Mouse (Mus musculus) forebrain, embryonic 16.5 days (tissue): ENCODE measurements at regions not wholly inside any gene's neighbourhood (a gene's known extent, or its start where the extent isn't known, plus 50 kb on each side); places are given as distances from the start of the nearest gene placed in this dataset.
"Not testable (repeated sequence)": the region's sequence is repeated elsewhere in the genome, so short reads cannot be mapped to it uniquely, and the experiment has no call there.

ENCODE experiments used
- ATAC-seq: fragments of 200-750 bp; cut with Nextera tagmentation; 2 replicates; pipeline ENCODE4 v1.8.0; 2017; ENCODE audit warnings: mild to moderate bottlenecking, moderate library complexity
- H3K27ac ChIP-seq: fragments of 300-500 bp; sonication (generic); 2 replicates; pipeline ENCODE4 v1.5.1; 2014; ENCODE audit warnings: low read length, control low read depth
- H3K27me3 ChIP-seq: fragments of 300-500 bp; sonication (generic); replicated peaks from 2 replicates; pipeline ENCODE4 v1.6.1; 2014; ENCODE audit warnings: low read length; ENCODE audit not compliant: control insufficient read depth, insufficient read depth
- H3K36me3 ChIP-seq: fragments of 300-500 bp; sonication (generic); 2 replicates; pipeline ENCODE4 v1.6.1; 2014; ENCODE audit not compliant: control insufficient read depth, insufficient read depth
- H3K4me1 ChIP-seq: fragments of 300-500 bp; sonication (generic); replicated peaks from 2 replicates; pipeline ENCODE4 v1.6.1; 2014; ENCODE audit warnings: low read length; ENCODE audit not compliant: control insufficient read depth, insufficient read depth
- H3K4me2 ChIP-seq: fragments of 300-500 bp; sonication (generic); 2 replicates; pipeline ENCODE4 v1.6.1; 2014; ENCODE audit warnings: mild to moderate bottlenecking, low read length, control low read depth
- H3K4me3 ChIP-seq: fragments of 300-500 bp; sonication (generic); replicated peaks from 2 replicates; pipeline ENCODE4 v1.5.1; 2014; ENCODE audit warnings: mild to moderate bottlenecking, low read length, control low read depth
- H3K9ac ChIP-seq: fragments of 300-500 bp; sonication (generic); replicated peaks from 2 replicates; pipeline ENCODE4 v1.6.1; 2014; ENCODE audit warnings: low read depth, low read length, control low read depth
- H3K9me3 ChIP-seq: fragments of 300-500 bp; sonication (generic); 2 replicates; pipeline ENCODE4 v1.6.1; 2016; ENCODE audit warnings: low read length; ENCODE audit not compliant: control insufficient read depth
- WGBS: fragments of 180-500 bp; shearing (Covaris S2); extraction: QIAGEN DNeasy Blood & Tissue Kit; methylation state at CpG from one replicate; pipeline ENCODE4 v1.1.7; 2014; 5-methylcytosine and 5-hydroxymethylcytosine counted together

DNA sequence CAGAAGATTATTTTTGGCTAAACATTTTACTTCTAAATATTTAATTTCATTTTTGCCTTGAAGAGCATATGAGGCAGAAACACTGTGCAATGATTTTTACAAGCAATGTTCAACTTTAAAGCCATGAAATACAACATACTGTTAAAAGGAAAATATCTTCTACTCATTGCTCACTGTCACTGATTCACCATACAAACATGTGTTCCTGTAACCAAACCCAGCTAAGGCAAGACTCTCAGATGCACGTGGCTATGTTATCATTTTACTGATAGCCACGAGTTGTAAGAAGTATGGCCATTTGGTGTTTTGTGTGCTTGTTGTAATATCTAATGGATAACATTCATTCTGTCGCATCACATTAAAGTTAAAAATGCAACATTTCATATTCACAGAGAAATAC, 287.3 kb upstream of the Adamts5 start:
- Histone ChIP-seq H3K27ac (no peak overlapping the region), H3K27me3 (no peaks in the 10 kb centered on the region), H3K4me3 (no peak overlapping the region), H3K36me3 (no peaks in the 10 kb centered on the region), H3K4me1 (no peaks in the 10 kb centered on the region), H3K9ac (no peak overlapping the region), H3K9me3 (no peaks in the 10 kb centered on the region), H3K4me2 (no peak overlapping the region)
- ATAC-seq: no peak
- 84% methylated on average over 3 of the region's 3 CpGs for WGBS

DNA sequence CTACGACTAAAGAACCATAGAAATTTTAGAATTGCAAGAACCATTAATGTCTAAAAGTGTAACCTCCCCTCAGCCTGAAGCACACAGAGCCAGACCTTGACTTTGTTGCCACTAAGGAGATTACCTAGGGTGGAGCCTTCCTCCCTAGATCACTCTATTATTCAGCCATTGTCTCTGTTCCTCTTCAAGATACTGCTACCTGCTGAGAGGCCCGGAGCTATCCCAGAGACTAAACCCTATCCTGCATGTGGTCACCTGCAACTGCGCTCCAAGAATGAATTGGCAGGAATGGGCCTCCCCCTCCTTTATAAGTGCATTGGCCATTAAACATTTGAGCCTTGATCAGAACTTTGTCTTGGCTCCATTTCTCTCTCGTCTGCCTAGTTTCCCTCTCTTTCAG, 286.0 kb upstream of the Adamts5 start:
- whole genome bisulfite sequencing: 50% methylated on average over 4 of the region's 4 CpGs
- H3K36me3 ChIP-seq, H3K27ac ChIP-seq, H3K9ac ChIP-seq, H3K4me3 ChIP-seq, ATAC-seq, H3K27me3 ChIP-seq, H3K4me1 ChIP-seq, H3K9me3 ChIP-seq, H3K4me2 ChIP-seq: not testable (repeated sequence)

DNA sequence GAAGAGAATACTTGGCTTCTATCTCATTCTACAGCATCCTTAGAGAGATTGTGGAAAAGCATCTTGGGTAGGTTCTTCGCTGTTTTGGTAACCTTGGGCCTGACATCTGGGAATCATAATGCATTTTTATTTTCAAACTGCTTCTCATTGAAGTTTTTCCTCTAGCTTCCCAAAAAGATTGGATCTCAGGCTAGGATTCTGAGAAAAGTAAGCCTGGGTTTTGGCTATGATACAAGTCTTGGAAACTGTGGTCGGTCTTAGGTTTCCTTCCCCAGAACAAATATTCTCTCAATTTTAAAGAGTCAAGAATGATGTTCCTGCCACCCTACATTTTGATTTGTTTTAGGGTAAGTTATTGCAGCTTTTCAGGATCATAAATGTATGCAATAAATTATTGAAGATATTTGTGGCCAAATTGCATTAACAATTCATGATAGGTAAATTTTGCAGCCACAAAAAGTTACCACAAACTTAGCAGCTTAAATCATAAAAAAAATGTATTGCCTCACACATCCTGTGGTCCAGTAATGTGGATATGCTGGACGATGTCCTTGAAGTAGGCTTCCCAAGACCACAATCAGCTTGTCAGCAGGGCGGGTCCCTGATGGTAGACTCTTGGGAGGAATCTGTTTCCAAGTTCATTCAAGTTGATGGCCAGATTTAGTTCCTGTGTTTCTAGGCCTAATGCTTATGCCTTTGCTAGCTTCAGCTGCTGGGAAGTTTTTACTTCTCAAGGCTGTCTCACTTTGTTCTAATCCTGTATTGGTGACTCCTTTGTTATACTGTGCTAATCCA, 257.6 kb upstream of the Adamts5 start:
- no peak overlapping the region for H3K27ac ChIP-seq
- H3K4me2 ChIP-seq: no peak overlapping the region
- no peak overlapping the region for H3K4me3 ChIP-seq
- H3K36me3 ChIP-seq: no peaks in the 10 kb centered on the region
- no peaks in the 10 kb centered on the region for H3K4me1 ChIP-seq
- WGBS: 89% methylated on average over 4 of the region's 4 CpGs
- no peaks in the 10 kb centered on the region for H3K27me3 ChIP-seq
- H3K9ac ChIP-seq: no peak overlapping the region
- no peaks in the 10 kb centered on the region for H3K9me3 ChIP-seq
- no peak for ATAC-seq

DNA sequence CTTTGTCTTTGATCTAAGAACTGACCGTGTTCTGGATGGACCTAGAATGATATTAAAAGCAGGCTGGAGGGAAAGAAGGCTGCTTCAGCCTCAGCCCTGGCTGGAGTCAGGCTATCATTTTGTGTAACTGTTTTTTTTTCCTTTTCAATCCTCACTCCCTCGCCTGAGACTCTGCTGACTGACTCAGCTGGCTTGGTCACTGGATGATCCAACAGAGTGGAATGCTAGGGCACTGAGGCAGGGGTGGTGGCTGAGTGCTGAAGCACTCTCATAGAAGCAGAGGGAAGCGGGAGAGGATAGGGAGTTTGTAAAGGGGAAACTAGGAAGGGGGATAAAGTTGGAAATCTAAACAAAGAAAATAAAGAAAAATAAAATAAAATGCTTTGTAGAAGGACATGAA, 236.5 kb upstream of the Adamts5 start:
- ATAC-seq: no peak
- 79% methylated on average over 3 of the region's 3 CpGs for WGBS
- no peaks in the 10 kb centered on the region for H3K27me3 ChIP-seq
- H3K9ac ChIP-seq: no peak overlapping the region
- no peak overlapping the region for H3K27ac ChIP-seq
- no peak overlapping the region for H3K4me2 ChIP-seq
- H3K4me1 ChIP-seq: no peaks in the 10 kb centered on the region
- H3K36me3 ChIP-seq: no peaks in the 10 kb centered on the region
- H3K9me3 ChIP-seq: no peaks in the 10 kb centered on the region
- no peak overlapping the region for H3K4me3 ChIP-seq

DNA sequence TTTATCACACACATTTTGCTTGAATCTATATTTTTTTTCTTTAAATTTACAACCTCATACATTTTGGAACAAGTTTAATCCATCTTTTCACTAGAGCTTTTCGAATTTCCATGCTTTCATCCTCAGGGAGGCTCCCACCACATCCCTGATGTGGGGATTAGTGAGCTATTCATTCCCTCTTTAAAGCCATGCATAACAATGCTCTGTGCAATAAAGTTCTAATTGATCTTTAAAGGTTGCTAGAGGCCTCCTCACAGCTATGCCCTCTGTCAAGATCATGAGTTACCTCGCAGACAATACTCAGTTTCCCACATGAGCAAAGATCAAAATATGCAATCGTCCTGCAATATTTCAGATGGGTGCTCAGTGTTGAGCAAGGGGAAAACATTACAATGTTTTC, 234.5 kb upstream of the Adamts5 start:
- H3K27ac ChIP-seq: no peak overlapping the region
- no peak for ATAC-seq
- H3K9me3 ChIP-seq: no peaks in the 10 kb centered on the region
- no peak overlapping the region for H3K4me2 ChIP-seq
- H3K27me3 ChIP-seq: no peaks in the 10 kb centered on the region
- H3K4me3 ChIP-seq: no peak overlapping the region
- 6% methylated on average over 3 of the region's 3 CpGs for WGBS
- no peak overlapping the region for H3K9ac ChIP-seq
- no peaks in the 10 kb centered on the region for H3K36me3 ChIP-seq
- no peaks in the 10 kb centered on the region for H3K4me1 ChIP-seq

DNA sequence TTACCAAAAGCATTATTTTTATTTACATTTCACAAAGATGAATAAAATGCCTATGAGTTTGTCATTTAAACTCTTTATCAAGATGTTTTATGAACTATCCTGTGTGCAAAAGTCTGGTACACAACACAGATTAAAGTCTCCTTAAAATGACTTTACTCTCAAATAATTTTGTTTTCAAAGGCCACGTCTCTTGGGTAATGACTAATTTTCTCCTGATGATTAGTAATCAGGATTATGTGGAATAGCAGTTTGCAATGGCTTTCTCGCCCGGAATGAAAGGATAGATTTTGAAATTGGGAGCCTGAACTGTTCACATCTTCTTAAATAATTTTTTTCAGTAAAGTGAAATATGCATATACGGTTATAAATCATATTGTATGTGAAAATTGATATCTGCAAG, 225.8 kb upstream of the Adamts5 start:
- Histone ChIP-seq H3K9me3 (no peaks in the 10 kb centered on the region), H3K4me2 (no peak overlapping the region), H3K4me1 (no peaks in the 10 kb centered on the region), H3K27me3 (no peaks in the 10 kb centered on the region), H3K9ac (no peak overlapping the region), H3K27ac (no peak overlapping the region), H3K36me3 (no peaks in the 10 kb centered on the region), H3K4me3 (no peak overlapping the region)
- no peak for ATAC-seq
- WGBS: 78% methylated on average over 4 of the region's 4 CpGs

DNA sequence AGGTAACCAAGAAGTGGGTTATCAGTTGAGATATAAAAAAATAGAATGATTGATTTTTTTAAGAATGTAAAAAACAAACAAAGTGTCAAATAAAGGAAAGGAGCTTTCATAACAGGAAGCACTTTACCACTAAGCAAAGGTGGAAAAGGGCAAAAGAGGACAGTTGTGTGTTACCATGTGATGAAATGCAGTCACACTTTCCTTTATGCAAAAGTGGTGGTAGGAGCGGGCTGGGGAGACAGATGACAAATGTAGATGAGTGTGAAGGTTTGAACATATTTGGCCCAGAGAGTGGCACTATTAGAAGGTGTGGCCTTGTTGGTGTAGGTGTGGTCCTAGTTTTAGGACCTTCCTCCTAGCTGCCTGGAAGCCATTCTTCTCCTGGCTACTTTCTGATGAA, 222.6 kb upstream of the Adamts5 start:
- Histone ChIP-seq H3K4me2 (no peak overlapping the region), H3K9ac (no peak overlapping the region), H3K27me3 (no peaks in the 10 kb centered on the region), H3K27ac (no peak overlapping the region), H3K9me3 (no peaks in the 10 kb centered on the region), H3K4me3 (no peak overlapping the region), H3K4me1 (no peaks in the 10 kb centered on the region), H3K36me3 (no peaks in the 10 kb centered on the region)
- 89% methylated on average over 1 of the region's 1 CpGs for WGBS
- ATAC-seq: no peak

DNA sequence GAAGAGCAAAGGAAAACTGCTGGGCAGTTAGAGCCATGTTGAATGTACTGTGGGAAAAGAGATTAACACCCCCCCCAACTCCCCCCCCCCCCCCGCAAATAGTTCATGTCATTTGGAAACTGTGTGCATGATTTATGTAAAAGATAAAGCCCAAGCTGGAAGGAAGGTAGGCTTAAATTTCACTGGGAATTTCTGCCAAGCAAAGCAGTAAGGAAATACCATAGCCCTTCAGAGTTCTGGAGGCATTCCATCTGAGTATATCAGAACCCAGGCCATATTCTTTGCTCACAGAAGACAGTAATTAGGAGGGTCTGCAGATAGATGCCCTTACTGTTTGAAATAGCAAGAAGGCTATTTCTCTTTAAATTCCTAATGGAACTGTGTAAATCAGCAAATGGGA, 221.3 kb upstream of the Adamts5 start:
- 79% methylated on average over 1 of the region's 1 CpGs for WGBS

DNA sequence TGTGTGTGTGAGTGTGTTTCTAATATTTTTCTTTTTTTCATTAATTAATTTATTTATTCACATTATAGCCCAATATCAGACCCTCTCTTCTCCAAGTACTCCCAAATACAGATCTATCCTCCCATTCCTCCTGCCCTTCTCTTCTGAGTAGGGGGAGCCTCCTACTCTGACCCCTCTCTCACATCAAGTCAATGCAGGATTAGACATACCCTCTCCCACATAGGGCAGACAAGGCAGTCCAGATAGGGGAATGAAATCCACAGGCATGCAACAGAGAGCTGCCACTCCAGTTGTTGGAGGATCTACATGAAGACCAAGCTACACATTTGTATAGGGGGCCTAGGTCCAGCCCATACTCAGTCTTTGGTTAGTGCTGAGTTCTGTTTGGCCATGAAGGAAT, 216.3 kb upstream of the Adamts5 start:
- H3K4me3 ChIP-seq: no peak overlapping the region
- ATAC-seq: no peak
- H3K4me2 ChIP-seq: no peak overlapping the region
- no peaks in the 10 kb centered on the region for H3K36me3 ChIP-seq
- H3K27me3 ChIP-seq: no peaks in the 10 kb centered on the region
- no peak overlapping the region for H3K27ac ChIP-seq
- H3K9ac ChIP-seq: no peak overlapping the region
- no peaks in the 10 kb centered on the region for H3K4me1 ChIP-seq
- H3K9me3 ChIP-seq: no peaks in the 10 kb centered on the region

More for the DNA sequence above, 221.3 kb upstream of the Adamts5 start:
- Histone ChIP-seq H3K27ac (no peak overlapping the region), H3K4me1 (no peaks in the 10 kb centered on the region), H3K4me3 (no peak overlapping the region), H3K4me2 (no peak overlapping the region), H3K9me3 (no peaks in the 10 kb centered on the region), H3K36me3 (no peaks in the 10 kb centered on the region), H3K27me3 (no peaks in the 10 kb centered on the region), H3K9ac (no peak overlapping the region)
- no peak for ATAC-seq
